Mouse (Mus musculus): ENCODE results near the gene Dtd2. TPM values are rescaled to one million over a fixed set of nuclear protein-coding genes. Genes with fewer than 3 reads are reported as not detected.

Gene Dtd2
- total and polyA plus RNA-seq, 3 experiments = 15.5 to 22.4 TPM; not detected in 1

DNA sequence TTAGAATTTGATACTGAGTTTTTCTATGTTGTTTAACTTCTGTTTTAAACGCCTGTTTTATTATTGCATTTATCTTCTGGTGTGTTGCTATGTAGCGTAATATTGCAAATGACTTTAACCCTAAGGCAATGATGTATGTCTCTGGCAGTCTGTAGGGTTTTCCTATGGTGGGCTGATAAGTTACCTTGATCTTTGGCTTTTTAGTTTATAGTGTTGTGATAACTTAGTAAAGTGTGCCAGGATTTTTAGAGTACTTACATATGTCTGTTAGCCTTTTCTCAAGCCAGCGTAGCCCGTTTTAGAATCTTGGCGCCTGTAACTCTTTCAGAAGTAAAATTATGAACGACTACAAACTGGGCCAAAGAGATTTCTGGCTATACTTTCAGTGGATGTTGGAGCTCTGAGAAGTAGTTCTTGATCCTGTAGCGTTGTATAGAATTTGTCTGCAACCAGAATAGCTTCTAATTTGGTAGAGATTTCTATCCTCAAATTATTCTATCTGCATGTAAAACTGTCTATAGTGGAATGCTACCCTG is 8.3 kb upstream of the Dtd2 start:
- DNase-seq (ENCODE audit: low read depth, low spot score) = no peak
- no peak for TF ChIP-seq USF2 (IDR thresholded peaks at IDR 0.05; ENCODE audit: borderline replicate concordance in 1 of 2, insufficient read depth in 1 of 2, low read depth in 1 of 2, low read length in 2 of 2)
- TF ChIP-seq ZKSCAN1 (IDR thresholded peaks at IDR 0.05; ENCODE audit: low read depth, low read length) = no peak
- no peak for TF ChIP-seq MYC (IDR thresholded peaks at IDR 0.05; ENCODE audit: low read depth, low read length)
- TF ChIP-seq E2F4 (IDR thresholded peaks at IDR 0.05; ENCODE audit: borderline replicate concordance, low read depth, low read length) = no peak
- no peak for TF ChIP-seq NELFE (IDR thresholded peaks at IDR 0.05; ENCODE audit: low read depth, low read length)
- TF ChIP-seq ELF1 (IDR thresholded peaks at IDR 0.05; ENCODE audit: low read depth, low read length) = no peak
- no peak for TF ChIP-seq RCOR1 (IDR thresholded peaks at IDR 0.05; ENCODE audit: low read depth, low read length)
- no peak for TF ChIP-seq NRF1 (IDR thresholded peaks at IDR 0.05; ENCODE audit: insufficient read depth, low read depth, low read length, poor library complexity, severe bottlenecking)
- TF ChIP-seq TBP (IDR thresholded peaks at IDR 0.05; ENCODE audit: low read depth, low read length) = no peak
- no peak for TF ChIP-seq GATA1 (IDR thresholded peaks at IDR 0.05; ENCODE audit: low read depth, low read length)
- TF ChIP-seq JUND (IDR thresholded peaks at IDR 0.05; ENCODE audit: low read depth, low read length) = no peak
- TF ChIP-seq KAT2A (conservative IDR thresholded peaks at IDR 0.05; ENCODE audit: low read depth, low read length) = no peak
- no peak for TF ChIP-seq CHD1 (IDR thresholded peaks at IDR 0.05; ENCODE audit: low read depth, low read length)
- TF ChIP-seq CTCF (IDR thresholded peaks at IDR 0.05 in 2 of 3, conservative IDR thresholded peaks at IDR 0.05 in 1 of 3; ENCODE audit: control insufficient read depth in 1 of 3, insufficient read depth in 1 of 3, low read depth in 2 of 3, low read length in 3 of 3, poor library complexity in 1 of 3, severe bottlenecking in 1 of 3) = no peak
- no peak for TF ChIP-seq UBTF (IDR thresholded peaks at IDR 0.05; ENCODE audit: borderline replicate concordance, insufficient read depth, low read depth, low read length)
- no peak for TF ChIP-seq MAZ (IDR thresholded peaks at IDR 0.05; ENCODE audit: low read depth, low read length)
- no peak for TF ChIP-seq MYB (IDR thresholded peaks at IDR 0.05; ENCODE audit: low read depth, low read length)
- TF ChIP-seq RAD21 (IDR thresholded peaks at IDR 0.05; ENCODE audit: low read depth, low read length) = no peak
- no peak for TF ChIP-seq BHLHE40 (IDR thresholded peaks at IDR 0.05; ENCODE audit: borderline replicate concordance, low read depth, low read length)

DNA sequence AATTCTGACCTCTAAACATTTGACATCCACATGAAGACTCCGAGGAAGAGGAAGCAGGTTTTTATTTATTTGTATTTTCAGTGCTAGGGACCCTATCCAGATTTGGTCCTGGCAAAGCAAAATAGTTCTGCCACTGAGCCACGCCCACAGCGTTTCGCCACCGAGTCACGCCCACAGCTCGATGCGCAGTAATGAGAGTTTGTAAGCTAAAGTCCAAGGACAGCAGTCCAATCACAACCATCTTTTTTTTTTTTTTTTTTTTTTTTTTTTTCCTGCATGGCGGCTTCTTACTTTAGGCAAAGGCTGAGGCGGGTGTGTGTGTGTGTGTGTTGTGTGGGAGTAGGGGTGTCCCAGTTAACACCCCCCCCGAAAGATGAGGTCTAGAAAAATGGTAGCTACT is 7.7 kb upstream of the Dtd2 start:
- no peaks in the 10 kb centered on the region for H3K79me2 ChIP-seq (ENCODE audit: control insufficient read depth, insufficient read depth, low read length, poor library complexity)
- DNase-seq (ENCODE audit: low read depth, low spot score) = peak; percentile 52
- TF ChIP-seq TCF12 (IDR thresholded peaks at IDR 0.05; ENCODE audit: low read depth, low read length) = no peak
- peak; percentile 81 for TF ChIP-seq ZNF384 (IDR thresholded peaks at IDR 0.05; ENCODE audit: low read depth, low read length)
- peaks cover 0 to 1% of the 10 kb centered on the region in 2 experiments; a peak in 3 of 4 replicates for H3K27me3 ChIP-seq (ENCODE audit: control insufficient read depth in 1 of 2, insufficient read depth in 2 of 2, low read length in 2 of 2)
- no peak overlapping the region for H3K9ac ChIP-seq (ENCODE audit: control insufficient read depth, low read depth, low read length, poor library complexity, severe bottlenecking)
- no peaks in the 10 kb centered on the region for H3K4me1 ChIP-seq (ENCODE audit: control insufficient read depth in 1 of 2, insufficient read depth in 2 of 2, low read length in 2 of 2)
- peaks cover 0 to 3% of the 10 kb centered on the region in 2 experiments; a peak in 1 of 4 replicates for H3K36me3 ChIP-seq (ENCODE audit: control insufficient read depth in 1 of 2, insufficient read depth in 2 of 2, low read length in 2 of 2)
- H3K27ac ChIP-seq (ENCODE audit: control insufficient read depth, low read depth, low read length) = no peak overlapping the region
- H3K4me3 ChIP-seq (ENCODE audit: control insufficient read depth in 1 of 2, insufficient read depth in 1 of 2, low read depth in 2 of 2, low read length in 2 of 2) = no peak overlapping the region
- H3K9me3 ChIP-seq (replicated peaks; ENCODE audit: insufficient read depth, low read length) = no peaks in the 10 kb centered on the region

More for the DNA sequence above, 8.3 kb upstream of the Dtd2 start:
- peaks cover 0 to 3% of the 10 kb centered on the region in 2 experiments; a peak in 1 of 4 replicates for H3K36me3 ChIP-seq (ENCODE audit: control insufficient read depth in 1 of 2, insufficient read depth in 2 of 2, low read length in 2 of 2)
- no peak overlapping the region for H3K27ac ChIP-seq (ENCODE audit: control insufficient read depth, low read depth, low read length)
- no peak overlapping the region for H3K9ac ChIP-seq (ENCODE audit: control insufficient read depth, low read depth, low read length, poor library complexity, severe bottlenecking)
- no peaks in the 10 kb centered on the region for H3K79me2 ChIP-seq (ENCODE audit: control insufficient read depth, insufficient read depth, low read length, poor library complexity)
- H3K9me3 ChIP-seq (replicated peaks; ENCODE audit: insufficient read depth, low read length) = no peaks in the 10 kb centered on the region
- H3K4me1 ChIP-seq (ENCODE audit: control insufficient read depth in 1 of 2, insufficient read depth in 2 of 2, low read length in 2 of 2) = no peaks in the 10 kb centered on the region
- no peak overlapping the region for H3K4me3 ChIP-seq (ENCODE audit: control insufficient read depth in 1 of 2, insufficient read depth in 1 of 2, low read depth in 2 of 2, low read length in 2 of 2)
- peaks cover 0 to 1% of the 10 kb centered on the region in 2 experiments; a peak in 3 of 4 replicates for H3K27me3 ChIP-seq (ENCODE audit: control insufficient read depth in 1 of 2, insufficient read depth in 2 of 2, low read length in 2 of 2)

All from MEL (cell line).